Mouse (Mus musculus) forebrain, embryonic 10.5 days (tissue): ENCODE results near the gene Terb2. TPM values are rescaled to one million over a fixed set of nuclear protein-coding genes. Genes with fewer than 3 reads are reported as not detected.

ENCODE experiments used
- DNase-seq: peaks from one replicate; pipeline ENCODE4 v3.0.0-alpha.2; 2017; ENCODE audit warnings: low spot score; ENCODE audit errors: extremely low spot score
- H3K27ac ChIP-seq: fragments of 300-500 bp; sonication (generic); 2 replicates; pipeline ENCODE4 v1.5.1; 2016; ENCODE audit warnings: mild to moderate bottlenecking
- H3K27me3 ChIP-seq: fragments of 300-500 bp; sonication (generic); 2 replicates; pipeline ENCODE4 v1.6.1; 2016; ENCODE audit warnings: mild to moderate bottlenecking; ENCODE audit not compliant: poor library complexity, severe bottlenecking
- H3K36me3 ChIP-seq: fragments of 300-500 bp; sonication (generic); replicated peaks from 2 replicates; pipeline ENCODE4 v1.6.1; 2016; ENCODE audit warnings: mild to moderate bottlenecking, moderate library complexity
- H3K4me1 ChIP-seq: fragments of 300-500 bp; sonication (generic); 2 replicates; pipeline ENCODE4 v1.6.1; 2016
- H3K4me3 ChIP-seq: fragments of 300-500 bp; sonication (generic); 2 replicates; pipeline ENCODE4 v1.5.1; 2016; ENCODE audit warnings: mild to moderate bottlenecking, moderate library complexity
- H3K9me3 ChIP-seq: fragments of 300-500 bp; sonication (generic); 2 replicates; pipeline ENCODE4 v1.6.1; 2016; ENCODE audit warnings: mild to moderate bottlenecking, moderate library complexity
- WGBS: fragments of 180-500 bp; shearing (Covaris S2); methylation state at CpG from one replicate; pipeline ENCODE4 v1.1.7; 2016; 5-methylcytosine and 5-hydroxymethylcytosine counted together
- polyA plus RNA-seq: library from polyadenylated mRNA; unstranded; fragments of >200 nt; fragmentation: Nextera tagmentation; extraction: Ambion mirVana; gene quantifications from 2 replicates; pipeline ENCODE4 v1.2.1, GENCODE M21; 2016

Terb2 gene
- polyA plus RNA-seq, 1 experiment from 2014 or later = not detected

GRCm38 (mm10) chr2:122241226-122241625, 55.2 kb downstream of the Terb2 start:
- WGBS = 91% methylated on average over 4 of the region's 4 CpGs

GRCm38 (mm10) chr2:122241935-122242334, 55.9 kb downstream of the Terb2 start:
- peaks cover 5% of the 10 kb centered on the region for H3K4me1 ChIP-seq
- no peak for DNase-seq
- no peaks in the 10 kb centered on the region; the same call in 1 of the 2 replicates for H3K36me3 ChIP-seq
- H3K9me3 ChIP-seq = no peaks in the 10 kb centered on the region
- H3K4me3 ChIP-seq = no peak overlapping the region
- WGBS = 78% methylated on average over 6 of the region's 6 CpGs
- no peak overlapping the region for H3K27ac ChIP-seq
- H3K27me3 ChIP-seq = no peaks in the 10 kb centered on the region

More at GRCm38 (mm10) chr2:122241226-122241625, 55.2 kb downstream of the Terb2 start:
- peaks cover 5% of the 10 kb centered on the region for H3K4me1 ChIP-seq
- H3K27me3 ChIP-seq = peaks cover 4% of the 10 kb centered on the region
- H3K4me3 ChIP-seq = no peak overlapping the region
- H3K27ac ChIP-seq = no peak overlapping the region
- DNase-seq = no peak
- H3K9me3 ChIP-seq = no peaks in the 10 kb centered on the region
- no peaks in the 10 kb centered on the region for H3K36me3 ChIP-seq

DNA sequence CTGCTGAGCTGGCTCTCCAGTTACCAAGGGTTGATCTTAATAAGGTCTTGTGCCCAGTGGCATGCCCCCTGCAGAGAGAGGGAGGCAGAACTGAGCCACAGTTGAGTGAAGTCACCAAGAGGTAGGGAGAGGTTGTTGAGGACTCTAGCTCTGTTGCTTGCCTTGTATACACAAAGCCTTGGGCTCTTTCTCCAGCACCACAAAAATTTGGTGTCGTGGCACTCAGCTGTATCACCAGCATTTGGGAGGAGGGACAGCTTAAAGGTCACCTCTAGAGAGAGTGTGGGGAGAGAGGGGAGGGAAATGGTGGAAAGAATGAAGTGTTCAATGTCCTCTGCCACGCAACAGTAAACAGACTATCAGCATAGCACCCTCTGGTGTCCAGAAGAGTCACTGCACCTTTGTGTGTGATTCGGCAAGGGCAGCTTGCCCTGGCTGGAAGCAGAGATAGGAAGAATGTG, 57.6 kb downstream of the Terb2 start:
- H3K4me3 ChIP-seq = no peak overlapping the region
- H3K4me1 ChIP-seq = peaks cover 5% of the 10 kb centered on the region
- H3K9me3 ChIP-seq = no peaks in the 10 kb centered on the region
- 6% methylated on average over 3 of the region's 3 CpGs for WGBS
- H3K27ac ChIP-seq = no peak overlapping the region
- H3K27me3 ChIP-seq = no peaks in the 10 kb centered on the region
- DNase-seq = peak; percentile 67
- H3K36me3 ChIP-seq = no peaks in the 10 kb centered on the region; the same call in 1 of the 2 replicates

GRCm38 (mm10) chr2:122247786-122248185, 61.7 kb downstream of the Terb2 start:
- no peak overlapping the region for H3K27ac ChIP-seq
- H3K36me3 ChIP-seq = peaks cover 8% of the 10 kb centered on the region
- no peaks in the 10 kb centered on the region for H3K9me3 ChIP-seq
- H3K4me1 ChIP-seq = peaks cover 5% of the 10 kb centered on the region
- no peaks in the 10 kb centered on the region for H3K27me3 ChIP-seq
- H3K4me3 ChIP-seq = no peak overlapping the region
- DNase-seq = no peak
- WGBS = 91% methylated on average over 10 of the region's 10 CpGs

DNA sequence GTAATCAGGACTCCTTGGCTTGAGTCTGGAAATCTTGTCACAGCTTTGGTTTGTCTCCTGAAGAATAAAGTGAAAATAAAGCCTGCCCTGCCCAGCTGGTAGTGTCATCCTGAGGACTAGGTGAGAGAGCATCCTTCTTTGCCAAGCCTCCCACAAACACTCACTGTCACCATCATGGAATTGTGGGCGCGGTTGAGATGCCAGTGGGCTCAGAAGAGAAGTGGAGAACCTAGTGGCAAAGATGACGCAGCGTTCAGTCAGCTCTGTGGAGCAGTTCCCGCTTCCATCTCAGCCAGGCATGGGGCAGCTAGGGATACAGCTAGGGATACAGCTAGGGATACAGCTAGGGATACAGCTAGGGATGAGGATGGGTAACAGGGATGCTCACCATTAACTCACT, 69.9 kb downstream of the Terb2 start:
- peaks cover 14% of the 10 kb centered on the region for H3K36me3 ChIP-seq
- H3K4me1 ChIP-seq = no peaks in the 10 kb centered on the region
- no peak overlapping the region for H3K4me3 ChIP-seq
- no peaks in the 10 kb centered on the region for H3K27me3 ChIP-seq
- no peak overlapping the region for H3K27ac ChIP-seq
- H3K9me3 ChIP-seq = no peaks in the 10 kb centered on the region
- DNase-seq = no peak
- 98% methylated on average over 5 of the region's 5 CpGs for WGBS

Other genes starting within 250 kb of the Terb2 start
- 61.3 and 66.3 TPM in 2 replicates for gene Ctdspl2, start 230.3 kb upstream of the Terb2 start, polyA plus RNA-seq
- gene Mageb3, start 230.2 kb upstream of the Terb2 start, polyA plus RNA-seq = 0.29 and 0.33 TPM in 2 replicates
- 13.9 and 14.3 TPM in 2 replicates for gene Eif3j1, start 157.7 kb upstream of the Terb2 start, polyA plus RNA-seq
- gene Spg11, start 67.9 kb upstream of the Terb2 start, polyA plus RNA-seq = 13.5 and 13.6 TPM in 2 replicates
- gene B2m, start 38.6 kb upstream of the Terb2 start, polyA plus RNA-seq = 89.2 and 89.5 TPM in 2 replicates
- gene Trim69, start 25.6 kb upstream of the Terb2 start, polyA plus RNA-seq = 0.09 TPM in 1 of 2 replicates, not detected in the other
- not detected in 2 replicates for gene Patl2, start 83 bp upstream of the Terb2 start, polyA plus RNA-seq
- 30.7 and 30.9 TPM in 2 replicates for gene Sord, start 48.5 kb downstream of the Terb2 start, polyA plus RNA-seq
- gene Duox2, start 112.2 kb downstream of the Terb2 start, polyA plus RNA-seq = not detected in 2 replicates
- not detected in 2 replicates for gene Duoxa2, start 112.6 kb downstream of the Terb2 start, polyA plus RNA-seq
- not detected in 2 replicates for gene Duoxa1, start 127.5 kb downstream of the Terb2 start, polyA plus RNA-seq
- gene Duox1, start 129.4 kb downstream of the Terb2 start, polyA plus RNA-seq = 0.05 TPM in 1 of 2 replicates, not detected in the other
- 3.3 and 4.6 TPM in 2 replicates for gene Shf, start 182.9 kb downstream of the Terb2 start, polyA plus RNA-seq
- not detected in 2 replicates for gene Slc28a2, start 240.2 kb downstream of the Terb2 start, polyA plus RNA-seq